Comparison of ENCODE assay signal across 20 mouse cellular contexts in genomic region chr12:92189022-92189421, GRCm38 (mm10).
A peak's percentile ranks its signal among the peaks of the same experiment; 100 is the strongest.
DNase-seq lines count a peak whose midpoint lies in the region; ATAC-seq lines count a peak whose summit lies in the region.
"Had no signal": no experiment of that assay in that cellular context is flagged by ENCODE, and none has a peak within 500 bp of the region (broad histone marks: within the 10 kb centered on the region; RNA-seq: fewer than 3 reads in every experiment).

No protein-coding gene starts in this region.

- peak; percentile 79 for ATAC-seq in frontal cortex, adult (ENCODE audit: low TSS enrichment)
- ATAC-seq: activated CD4-positive, CD25-positive, alpha-beta regulatory T cell, adult 4 months; CD4-positive, CD25-positive, alpha-beta regulatory T cell, adult 4 months; Patski had no signal

- DNase-seq in frontal cortex, postnatal 25 days (ENCODE audit: low spot score in 2 of 2) = no peak
- DNase-seq in brain, adult 2 months (ENCODE audit: low read depth, low spot score) = peak; percentile 20
- DNase-seq in telencephalon, adult 2 months (ENCODE audit: low read depth, low spot score) = peak; percentile 36
- DNase-seq in embryo, embryonic 11 days = no peak
- no peak for DNase-seq in urinary bladder, postnatal 25 days (ENCODE audit: low spot score)
- DNase-seq: adrenal gland, adult 2 months; adrenal gland, adult 8-10 months; adrenal gland, postnatal 10 days; adrenal gland, postnatal 14 days; adrenal gland, postnatal 25 days; adrenal gland, postnatal 36 days; B cell, adult 2 months; cerebellum, adult 11 months; cerebellum, adult 11-12 months; cerebellum, adult 18-20 months; cerebellum, adult 2 months had no signal

Comparison
In these comparisons a context has a peak if more than half of its experiments do, and no peak if none do; other contexts are left out.
1. DNase-seq: peak in brain, adult 2 months (single experiment) and telencephalon, adult 2 months (single experiment); none in frontal cortex, postnatal 25 days (0 of 2), embryo, embryonic 11 days (single experiment) and urinary bladder, postnatal 25 days (single experiment).